Mouse (Mus musculus) neural tube, embryonic 10.5 days (tissue): ENCODE measurements around the gene Lrrc45.
"Not testable (repeated sequence)": the region's sequence is repeated elsewhere in the genome, so short reads cannot be mapped to it uniquely, and the experiment has no call there.

Source experiments
- DNase-seq: peaks from one replicate; pipeline ENCODE4 v3.0.0-alpha.2; 2017; ENCODE audit warnings: low spot score; ENCODE audit errors: extremely low spot score

The Lrrc45 gene

DNA sequence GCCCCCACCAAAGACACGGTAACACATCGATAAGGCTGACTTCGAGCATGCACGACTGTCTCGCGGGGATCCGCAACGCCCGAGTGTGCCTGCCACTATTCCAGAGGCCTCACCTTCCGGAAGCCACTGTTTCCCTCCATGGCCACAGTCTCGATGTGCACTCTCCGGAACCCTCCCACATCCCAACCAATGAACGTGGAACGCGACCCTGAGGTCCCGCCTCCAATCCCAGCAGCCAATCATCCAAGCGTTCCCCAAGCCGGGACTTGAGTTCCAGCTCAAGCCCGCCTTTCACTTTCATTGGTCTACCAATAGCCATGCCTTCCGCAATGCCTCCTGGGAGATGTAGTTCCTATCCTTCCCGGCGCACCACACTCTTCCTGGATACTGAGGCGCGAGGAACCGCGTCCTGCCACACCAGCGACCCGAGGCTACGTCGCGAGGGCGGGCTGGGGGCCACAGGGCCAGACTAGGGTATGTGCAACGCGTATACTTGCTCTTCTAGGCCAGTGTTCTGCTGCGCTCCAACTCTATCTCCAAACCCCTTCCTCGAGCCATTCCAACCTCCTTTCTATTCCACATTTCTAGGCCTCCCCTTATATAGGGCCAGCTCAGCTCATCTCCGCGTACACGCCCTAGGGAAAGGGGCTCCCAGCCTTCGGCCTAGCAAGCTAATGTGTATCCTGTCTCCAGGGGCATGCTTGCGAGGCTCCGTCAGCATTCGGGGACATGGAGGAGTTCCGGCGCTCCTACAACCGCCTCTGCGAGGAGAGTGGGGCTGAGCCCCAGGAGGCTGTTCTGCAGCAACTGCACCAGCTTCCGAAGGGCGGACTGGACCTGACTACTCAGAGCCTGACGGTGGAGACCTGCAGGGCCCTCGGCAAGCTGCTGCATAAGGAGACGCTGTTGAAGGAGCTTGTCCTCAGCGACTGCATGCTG lies at the start of gene Lrrc45, which contains the start of gene Cenpx:
Gene Lrrc45, plus strand, starts transcription at position 346 of the 939 bp plus-strand sequence.
Gene Cenpx, minus strand, starts transcription at position 159 of the 939 bp plus-strand sequence.
- peak; percentile 95 for DNase-seq

DNA sequence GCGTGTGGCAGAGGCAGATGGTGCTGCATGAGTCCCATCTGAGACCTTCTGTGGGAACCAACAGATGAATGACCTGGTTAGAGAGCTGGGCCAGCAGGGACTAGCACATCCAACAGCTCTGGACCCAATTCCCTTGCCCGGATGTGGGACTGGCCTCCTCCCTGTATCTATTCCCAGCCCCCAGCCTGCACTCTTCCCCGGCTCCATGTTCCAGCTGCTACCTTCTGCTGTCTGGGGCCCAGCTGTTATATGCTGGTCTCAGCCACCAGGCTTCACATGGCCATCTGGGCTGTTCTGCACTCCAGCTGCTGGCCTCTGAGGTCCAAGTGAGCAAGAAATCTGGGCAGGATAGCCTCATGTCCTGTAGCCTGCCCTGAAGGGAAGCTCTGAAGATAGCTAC lies 48.3 kb upstream of the Lrrc45 start:
- no peak for DNase-seq

DNA sequence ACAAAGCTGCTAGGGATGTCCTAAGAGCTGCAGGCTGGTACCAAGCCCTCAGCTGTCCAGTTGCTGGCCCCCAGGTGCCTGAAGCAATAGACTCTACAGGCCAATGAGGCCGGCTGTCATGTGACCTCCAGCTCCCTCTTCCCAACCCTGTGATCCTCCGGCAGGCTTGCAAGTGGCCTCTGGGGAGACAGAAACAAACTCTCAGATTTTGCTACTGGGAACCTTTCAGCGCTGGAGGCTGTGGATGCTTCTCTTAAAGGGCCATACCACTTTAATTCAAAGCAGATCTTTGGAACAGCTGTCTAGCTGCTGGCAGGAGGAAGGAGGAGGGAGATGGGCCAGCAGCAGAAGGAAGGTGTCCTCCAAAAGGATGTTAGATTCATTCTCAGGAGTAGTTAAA lies 47.1 kb upstream of the Lrrc45 start:
- no peak for DNase-seq

DNA sequence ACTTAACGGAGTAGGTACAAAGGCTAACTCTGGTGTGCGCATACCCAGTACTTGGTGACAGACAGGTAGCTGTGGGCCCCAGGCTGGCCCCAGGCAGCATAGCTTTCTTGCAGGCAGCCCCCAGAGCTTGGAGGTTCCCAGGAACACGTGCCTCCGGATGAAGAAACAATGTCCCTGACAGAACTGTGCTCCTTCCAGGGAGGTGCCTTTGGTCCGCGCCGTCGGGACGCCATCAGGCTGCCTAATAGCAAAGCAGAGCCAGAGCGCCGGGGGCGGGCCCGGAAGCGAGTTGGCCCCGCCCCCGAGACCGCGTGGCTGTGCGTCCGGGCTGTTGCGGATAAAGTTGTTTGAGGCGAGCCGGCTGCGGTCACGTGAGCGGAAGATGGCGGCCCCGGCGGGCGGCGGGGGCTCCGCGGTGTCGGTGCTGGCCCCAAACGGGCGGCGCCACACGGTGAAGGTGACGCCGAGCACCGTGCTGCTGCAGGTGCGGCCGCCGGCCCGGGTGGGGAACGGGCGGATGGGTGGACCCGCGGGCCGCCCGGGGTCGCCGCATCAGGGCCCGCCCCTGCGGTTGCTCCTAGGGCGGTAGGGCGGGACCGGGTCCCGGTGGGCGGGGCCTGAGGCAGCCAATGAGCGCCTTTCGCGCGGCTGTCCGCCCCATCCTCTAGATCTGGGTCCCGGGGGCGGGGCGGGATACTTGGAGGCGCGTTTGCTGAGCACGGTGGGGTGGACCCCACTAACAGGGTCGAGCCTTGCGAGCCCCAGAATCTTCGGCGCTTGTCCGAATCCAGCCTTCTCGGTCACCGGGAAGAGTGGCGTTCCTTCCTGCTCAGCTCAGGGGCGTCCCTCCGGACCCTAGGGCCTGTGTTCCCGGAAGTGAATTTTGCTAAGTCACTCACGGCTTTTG lies 40.8 kb upstream of the Lrrc45 start, which contains the start of gene Aspscr1:
Gene Aspscr1, plus strand, starts transcription at position 287 of the 907 bp plus-strand sequence.
- DNase-seq = peak; percentile 94

DNA sequence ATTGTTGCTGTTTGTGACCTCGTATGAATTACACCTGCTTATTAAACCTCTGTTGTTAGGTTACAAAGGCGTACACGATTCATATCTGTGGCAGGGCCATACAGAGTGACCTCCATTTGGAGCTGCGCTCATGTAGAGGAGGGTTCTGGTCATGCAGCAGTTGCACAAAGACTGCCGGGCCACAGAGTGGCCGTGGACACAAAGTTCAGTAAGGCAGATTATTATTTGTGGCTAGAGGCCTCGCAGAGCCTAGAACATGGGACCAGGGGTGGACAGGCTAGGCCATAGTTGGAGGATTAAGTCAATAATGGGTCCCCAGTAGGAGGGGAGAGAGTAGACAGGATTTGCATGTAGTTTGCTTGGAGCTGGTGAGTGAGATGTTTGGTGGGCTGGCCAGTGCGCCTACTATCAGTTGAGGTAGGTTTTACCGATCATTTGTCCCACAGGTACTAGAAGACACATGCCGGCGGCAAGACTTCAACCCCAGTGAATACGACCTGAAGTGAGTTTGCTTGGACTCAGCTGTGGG lies 40.1 kb upstream of the Lrrc45 start:
- no peak for DNase-seq

DNA sequence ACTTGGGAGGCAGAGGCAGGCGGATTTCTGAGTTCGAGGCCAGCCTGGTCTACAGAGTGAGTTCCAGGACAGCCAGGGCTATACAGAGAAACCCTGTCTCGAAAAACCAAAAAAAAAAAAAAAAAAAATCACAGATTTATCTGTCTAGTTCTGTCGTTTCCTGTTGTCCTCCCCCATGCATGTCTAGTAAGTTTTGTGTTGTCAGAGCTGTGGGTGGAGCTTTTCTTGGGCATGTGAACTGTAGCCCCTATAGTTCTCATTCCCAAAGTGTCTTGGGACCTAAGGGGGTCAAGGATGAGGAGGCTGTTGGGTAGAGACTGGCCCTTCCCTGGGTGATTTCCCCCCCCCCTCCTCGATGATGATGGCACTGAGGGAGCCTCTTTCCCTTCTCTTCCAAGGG lies 37.9 kb upstream of the Lrrc45 start:
- DNase-seq = not testable (repeated sequence)

DNA sequence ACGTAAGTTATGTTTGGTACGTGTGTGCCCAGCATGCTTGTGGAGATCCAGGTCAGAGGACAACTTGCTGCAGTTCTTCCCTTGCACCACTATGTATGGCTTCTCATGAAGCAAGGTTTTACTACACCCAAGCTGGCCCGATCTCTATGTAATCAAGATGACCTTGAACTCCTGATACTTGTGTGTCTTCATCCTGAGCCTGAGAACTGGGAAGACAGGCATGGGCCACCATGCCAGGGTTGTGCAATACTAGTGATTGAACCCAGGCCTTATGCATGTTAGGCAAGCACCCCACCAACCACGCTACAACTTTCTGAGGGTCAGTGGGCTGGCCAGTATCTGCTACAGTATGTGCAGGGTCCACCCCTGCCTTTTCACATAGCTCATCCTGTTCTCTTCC lies 36.8 kb upstream of the Lrrc45 start:
- DNase-seq = no peak

DNA sequence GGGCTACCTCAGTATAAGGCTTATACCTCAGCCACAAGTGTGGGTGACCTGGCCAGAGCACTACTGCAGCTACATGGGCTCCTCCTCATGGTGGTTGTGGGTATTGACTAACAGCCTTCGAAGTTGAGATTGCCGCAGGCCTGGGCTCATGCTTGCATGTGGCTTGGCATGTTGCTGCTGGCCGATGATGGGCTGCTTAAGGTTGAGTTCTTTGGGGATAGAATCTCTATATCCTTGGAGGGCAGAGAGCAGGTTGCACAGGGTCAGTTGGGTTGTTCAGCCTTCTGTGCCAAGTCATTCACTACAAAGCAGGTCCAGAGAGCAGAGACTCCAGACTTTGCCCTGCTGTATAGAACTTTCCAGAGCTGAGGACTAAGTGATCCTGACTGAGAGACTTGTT lies 33.8 kb upstream of the Lrrc45 start:
- DNase-seq = no peak

DNA sequence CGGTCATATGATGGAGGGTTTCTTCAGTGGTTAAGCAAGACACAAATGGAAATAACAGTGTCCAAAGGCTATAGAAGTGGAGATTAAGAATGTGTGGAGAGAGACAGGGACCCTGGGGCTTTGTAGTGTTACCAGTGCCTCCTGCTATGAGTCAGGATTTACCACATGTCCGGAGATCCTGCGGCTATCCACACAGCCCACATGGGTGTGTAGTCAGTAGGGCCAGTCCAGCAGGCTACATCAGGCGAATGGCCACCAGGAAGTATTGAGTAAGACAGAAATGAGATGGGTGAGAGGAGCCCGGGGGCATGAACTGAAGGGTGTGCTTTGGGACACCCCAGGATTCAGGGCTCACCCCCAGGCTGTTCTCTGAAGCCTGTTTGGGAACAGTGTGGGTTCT lies 31.0 kb upstream of the Lrrc45 start:
- no peak for DNase-seq

DNA sequence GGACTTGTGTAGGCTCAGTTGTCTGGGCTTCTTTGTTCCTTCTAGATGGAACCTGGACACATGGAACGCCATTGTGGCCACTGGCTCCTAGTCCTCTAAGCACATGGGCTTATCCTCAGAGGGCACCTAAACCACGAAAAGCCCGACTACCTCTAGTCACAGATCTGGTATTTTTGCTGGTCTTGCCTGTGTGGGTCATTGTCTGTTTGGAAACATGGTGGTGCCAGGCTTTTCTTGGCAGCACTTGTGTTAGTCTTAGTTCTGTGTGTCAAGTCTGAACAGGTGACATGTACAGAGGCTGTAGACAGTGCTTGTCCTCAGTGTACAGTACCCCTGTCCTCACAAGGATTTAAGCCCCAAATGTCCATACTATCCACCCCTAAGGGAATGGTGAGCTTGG lies 30.2 kb upstream of the Lrrc45 start:
- no peak for DNase-seq

DNA sequence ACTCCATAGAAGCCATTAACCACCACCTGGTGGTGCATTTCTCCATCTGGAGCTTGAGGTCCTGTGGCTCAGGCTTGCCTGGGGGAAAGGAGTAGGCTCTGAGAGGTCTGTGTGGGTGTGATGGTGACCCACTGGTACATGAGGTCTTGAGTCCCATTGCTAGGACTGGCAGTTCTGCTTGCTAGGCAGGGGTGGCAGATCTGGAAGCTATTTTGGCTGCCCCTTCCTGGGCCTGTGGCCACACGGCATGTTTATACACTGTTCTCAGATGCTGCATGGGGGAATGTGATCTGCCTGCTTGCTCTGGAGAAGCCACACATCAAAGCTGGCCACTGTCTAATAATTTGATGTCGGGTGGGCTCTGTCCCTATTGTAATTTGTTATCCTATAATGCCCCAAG lies 29.6 kb upstream of the Lrrc45 start:
- DNase-seq = no peak

DNA sequence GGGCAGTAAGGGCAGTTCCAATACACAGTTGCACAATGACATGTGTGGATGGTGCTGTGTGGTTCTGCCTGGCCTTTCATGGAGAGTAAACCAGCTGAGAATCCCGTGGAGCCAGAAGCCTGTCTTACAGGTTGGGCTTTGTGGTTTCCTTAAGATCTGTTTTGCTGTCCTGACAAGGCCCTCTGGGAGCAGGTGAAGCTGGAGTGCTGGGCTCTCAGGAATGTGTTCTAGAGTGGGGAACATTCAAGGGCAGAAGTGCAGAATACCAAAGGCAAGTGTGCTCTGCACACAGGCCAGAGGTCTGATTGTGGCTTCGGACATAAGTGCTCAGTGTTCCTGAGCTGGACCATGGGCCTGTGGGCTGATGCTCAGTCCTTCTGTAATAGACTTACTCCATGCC lies 29.1 kb upstream of the Lrrc45 start:
- DNase-seq = no peak

DNA sequence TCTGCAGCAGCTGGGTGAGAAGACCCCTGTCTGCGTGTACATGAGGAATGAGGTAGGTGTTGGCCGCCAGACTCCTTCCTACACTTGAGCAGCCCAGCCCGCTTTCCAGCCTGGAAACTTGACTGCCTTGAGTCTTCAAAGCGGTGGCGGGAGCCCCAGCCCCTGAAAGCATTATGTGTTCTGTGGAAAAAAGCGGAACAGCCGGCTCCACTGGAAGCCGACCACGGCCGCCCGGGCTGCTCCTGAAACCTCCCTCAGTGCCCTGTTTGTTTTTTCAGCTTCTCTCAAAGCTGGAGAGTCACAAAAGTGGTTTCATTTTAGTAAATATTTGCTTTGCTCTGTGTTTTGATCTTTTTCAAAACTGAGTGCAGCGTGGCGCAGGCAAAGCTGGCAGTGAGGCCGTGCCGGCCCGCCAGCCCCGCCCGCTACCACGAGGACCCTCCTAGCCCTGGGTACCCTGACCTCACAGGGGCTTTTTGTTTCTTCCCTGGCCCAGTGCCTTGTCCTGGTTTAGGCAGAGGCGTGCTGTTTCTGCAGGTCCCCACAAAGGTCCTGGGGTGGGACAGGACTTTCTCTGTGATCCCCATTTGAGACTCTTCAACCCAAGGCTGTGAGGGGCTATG lies 27.0 kb upstream of the Lrrc45 start:
- no peak for DNase-seq

DNA sequence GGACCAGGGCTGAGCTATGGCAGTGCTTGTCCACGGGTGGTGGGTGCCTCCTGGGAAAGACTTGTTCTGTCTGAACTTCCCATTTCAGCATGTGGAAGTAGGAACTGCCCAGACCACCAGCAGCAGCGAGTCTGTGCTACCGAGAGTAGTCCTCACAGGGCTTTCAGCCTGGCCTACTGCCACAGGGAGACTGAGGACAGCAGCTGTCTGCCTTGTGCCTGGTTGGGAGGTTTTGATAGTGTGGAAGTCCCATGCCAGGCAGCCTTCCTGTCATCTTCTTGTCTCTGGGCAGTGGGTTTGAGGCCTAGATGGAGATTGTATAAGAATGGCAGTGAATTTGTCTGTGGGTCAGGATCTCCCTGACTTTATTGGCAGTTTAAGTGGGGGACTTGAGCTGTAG lies 24.4 kb upstream of the Lrrc45 start:
- DNase-seq = no peak

DNA sequence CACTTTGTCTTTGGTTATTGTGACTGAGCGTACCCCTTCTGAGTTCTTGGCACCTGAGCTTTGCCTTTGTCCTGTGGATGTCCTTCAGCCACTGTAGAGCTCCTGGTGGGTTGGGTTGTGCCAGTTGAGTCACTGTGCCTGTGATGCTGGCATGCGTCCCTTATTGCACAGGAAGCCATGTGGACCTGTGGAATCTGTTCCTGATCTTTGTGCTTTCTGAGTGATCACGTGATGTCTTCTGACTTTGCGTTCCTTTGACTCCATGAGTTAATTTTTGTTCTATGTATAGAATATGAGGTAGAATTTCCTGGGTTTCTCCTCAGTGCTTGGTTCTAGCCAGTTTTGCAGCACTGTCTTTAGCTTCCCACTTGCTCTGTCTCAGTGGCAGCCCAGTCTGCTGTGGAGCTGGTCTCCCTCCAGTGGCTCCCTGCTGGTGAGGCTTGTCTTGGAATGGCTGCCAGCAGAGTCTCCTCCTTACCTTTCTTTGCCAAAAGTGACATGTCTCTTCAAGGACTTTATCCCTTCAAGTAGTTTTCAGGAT lies 21.2 kb upstream of the Lrrc45 start:
- no peak for DNase-seq

DNA sequence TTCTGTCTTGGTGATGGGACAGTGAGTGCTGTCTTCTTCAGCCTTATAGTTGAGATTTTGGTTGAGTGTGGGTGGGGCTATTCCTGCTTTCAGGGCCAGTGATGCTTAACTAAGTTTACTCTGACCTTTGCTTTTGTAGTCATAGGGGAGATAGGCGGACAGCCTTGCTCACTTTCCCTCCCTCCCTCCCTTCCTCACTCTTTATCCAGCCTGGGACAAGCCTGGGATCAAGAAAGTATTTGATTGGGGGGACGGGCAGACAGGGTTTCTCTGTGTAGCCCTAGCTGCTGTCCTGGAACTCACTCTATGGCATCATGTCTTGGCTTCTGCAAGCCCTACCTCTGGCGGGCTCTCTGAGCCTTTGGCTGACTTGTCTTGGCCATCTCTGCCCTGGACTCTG lies 20.3 kb upstream of the Lrrc45 start:
- DNase-seq = no peak

DNA sequence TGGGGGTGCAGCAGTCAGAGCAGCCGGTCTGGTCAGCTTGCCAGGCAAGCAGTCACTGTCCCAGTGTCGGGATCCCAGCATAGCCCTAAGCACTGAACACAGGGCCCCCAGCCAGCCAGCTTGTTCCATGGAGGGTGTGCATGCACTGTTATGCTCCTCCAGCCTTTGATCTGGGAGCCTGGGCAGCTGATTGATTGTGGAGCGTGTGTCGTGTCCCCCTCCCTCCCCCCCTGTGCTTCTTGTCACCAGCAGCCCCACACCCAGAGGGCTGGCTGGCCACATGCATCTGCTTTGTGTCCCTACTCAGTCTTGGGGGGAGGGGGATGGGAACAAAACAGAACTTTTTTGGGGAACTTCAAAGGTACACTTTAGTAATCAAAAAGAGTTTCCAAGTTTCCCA lies 18.5 kb upstream of the Lrrc45 start:
- DNase-seq = peak; percentile 56

DNA sequence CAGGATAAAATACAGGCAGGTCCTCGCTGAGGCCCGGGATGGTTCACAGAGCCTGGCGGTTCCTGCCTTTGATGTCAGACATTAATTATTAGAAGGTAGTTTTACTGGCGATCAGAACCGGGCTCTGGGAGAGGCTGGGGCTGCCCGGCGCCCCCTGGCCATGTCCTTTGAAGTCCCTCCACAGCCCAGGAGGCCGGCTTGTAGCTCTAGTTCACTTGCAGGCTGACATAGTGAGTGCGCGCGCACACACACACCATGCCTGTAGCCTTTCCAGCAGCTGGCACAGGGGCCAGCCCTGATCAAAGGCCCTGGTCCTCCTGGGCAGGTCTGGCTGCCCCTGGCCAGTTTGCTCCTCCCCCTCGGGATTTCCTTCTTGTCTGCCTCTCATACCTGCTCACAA lies 18.1 kb upstream of the Lrrc45 start:
- peak; percentile 70 for DNase-seq

DNA sequence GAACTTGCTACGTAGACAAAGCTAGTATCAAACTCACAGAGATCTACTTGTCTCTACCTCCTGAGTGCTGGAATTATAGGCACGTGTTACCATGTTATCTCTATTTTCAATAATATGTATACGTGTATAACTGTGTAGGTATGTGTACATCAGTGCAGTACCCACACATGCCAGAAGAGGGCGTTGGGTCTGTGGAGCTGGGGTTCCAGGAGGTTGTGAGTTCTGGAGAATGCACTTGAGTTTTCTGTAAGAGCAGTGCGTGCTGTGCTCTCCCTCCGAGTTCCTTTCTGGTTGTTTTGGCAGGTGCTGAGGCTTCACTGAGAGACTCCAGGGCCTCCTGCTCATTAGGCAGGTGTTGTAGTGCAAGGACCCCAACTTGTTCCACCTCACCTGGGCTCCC lies 17.2 kb upstream of the Lrrc45 start:
- no peak for DNase-seq

DNA sequence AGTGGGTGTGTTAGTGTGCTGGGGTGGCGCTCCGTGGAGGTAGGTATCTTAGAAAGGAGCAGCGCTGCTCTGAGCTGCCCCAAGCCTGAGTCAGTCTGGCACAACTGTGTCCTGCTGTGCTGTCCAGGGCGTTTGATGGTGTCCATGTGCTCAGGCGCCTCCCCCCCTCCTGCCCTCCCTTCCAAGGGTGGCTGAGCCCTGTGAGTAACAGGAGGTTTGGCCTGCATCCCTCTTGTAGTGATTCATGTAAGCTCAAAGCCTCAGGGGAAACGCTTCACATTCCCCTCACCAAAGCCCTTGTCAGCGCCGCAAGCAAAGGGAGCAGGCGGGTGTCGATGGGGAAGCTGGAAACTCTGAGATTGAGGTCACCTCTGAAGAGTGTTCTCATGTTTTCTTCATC lies 16.0 kb upstream of the Lrrc45 start:
- no peak for DNase-seq
